8 mouse cellular contexts compared by ENCODE assay signal in the genomic region with DNA sequence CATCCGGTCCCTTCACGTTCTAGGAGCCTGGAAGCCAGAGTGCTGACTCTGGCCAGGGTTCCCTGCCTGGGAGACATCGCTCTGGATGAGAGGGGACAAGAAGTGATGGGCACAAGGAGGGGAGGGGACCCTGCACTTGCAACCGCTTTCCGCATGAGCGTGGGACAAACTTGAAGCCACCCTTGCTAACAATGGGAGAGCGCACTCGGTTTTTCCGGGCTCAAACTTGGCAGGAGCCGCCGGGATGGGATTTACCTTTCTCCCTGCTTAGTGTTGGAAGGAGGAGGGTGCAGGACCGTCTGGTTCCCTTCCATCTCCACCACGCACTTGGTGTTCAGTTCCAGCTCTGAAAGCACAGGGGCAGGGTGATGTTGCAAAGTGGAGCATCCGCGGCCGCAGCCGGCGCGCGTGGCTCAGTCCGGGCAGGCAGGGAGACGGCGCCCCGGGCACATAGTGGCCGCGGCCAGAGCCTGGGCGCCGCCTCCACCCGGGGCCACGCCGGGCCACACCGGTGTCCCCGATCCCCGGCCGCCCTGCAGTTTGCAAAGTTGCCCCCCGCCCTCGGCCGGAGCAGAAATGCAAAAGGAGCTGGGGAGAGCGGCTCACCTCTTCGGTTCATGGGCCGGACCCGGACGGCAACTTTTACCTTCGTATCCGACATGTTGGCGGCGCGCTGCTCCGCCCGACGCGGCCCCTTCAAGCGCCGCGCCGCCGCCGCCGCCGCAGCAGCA. TPM values are rescaled to one million over a fixed set of nuclear protein-coding genes. Genes with fewer than 3 reads are reported as not detected.
DNase-seq lines count a peak whose midpoint lies in the region; ATAC-seq lines count a peak whose summit lies in the region.

No protein-coding gene starts in this region.

- peak overlapping the region; percentile 79 for H3K4me3 ChIP-seq in hindbrain, embryonic 15.5 days
- peak overlapping the region; percentile 95 for H3K4me3 ChIP-seq in megakaryocyte, embryonic 14.5 days (replicated peaks)

- H3K4me2 ChIP-seq in hindbrain, embryonic 15.5 days = peak overlapping the region; percentile 93

- H3K4me1 ChIP-seq in hindbrain, embryonic 15.5 days (replicated peaks) = peaks cover 16% of the 10 kb centered on the region
- peaks cover 64% of the 10 kb centered on the region for H3K4me1 ChIP-seq in megakaryocyte, embryonic 14.5 days

- peak overlapping the region; percentile 86 for H3K9ac ChIP-seq in hindbrain, embryonic 15.5 days

- H3K27me3 ChIP-seq in hindbrain, embryonic 15.5 days = no peaks in the 10 kb centered on the region
- no peaks in the 10 kb centered on the region for H3K27me3 ChIP-seq in megakaryocyte, embryonic 14.5 days (replicated peaks)

- no peaks in the 10 kb centered on the region for H3K9me3 ChIP-seq in hindbrain, embryonic 15.5 days
- 0 out of 2 replicates have a peak, but pooled peaks cover 3% of the 10 kb centered on the region for H3K9me3 ChIP-seq in megakaryocyte, embryonic 14.5 days

- no peaks in the 10 kb centered on the region for H3K36me3 ChIP-seq in hindbrain, embryonic 15.5 days
- peaks cover 31% of the 10 kb centered on the region for H3K36me3 ChIP-seq in megakaryocyte, embryonic 14.5 days (replicated peaks; ENCODE audit: low read length)

- DNase-seq in adrenal gland, adult (ENCODE audit: inconsistent age in 2 of 2, low spot score in 1 of 2) = peak; percentile 69 to 90
- DNase-seq in cerebellum, postnatal 10 days = peak; percentile 72 to 76
- DNase-seq in frontal cortex, postnatal 36 days (ENCODE audit: low spot score in 2 of 2) = peak; percentile 44 to 52
- peak; percentile 23 to 40 for DNase-seq in left cerebral cortex, adult 8-10 months (ENCODE audit: low spot score in 2 of 2)
- peak; percentile 23 to 38 for DNase-seq in right cerebral cortex, postnatal 36 days (ENCODE audit: low spot score in 2 of 2)
- DNase-seq in T-cell, adult 2 months (ENCODE audit: low spot score) = no peak

- peak; percentile 76 for ATAC-seq in hindbrain, embryonic 15.5 days (ENCODE audit: low FRiP score, low read depth)

- H3K27ac ChIP-seq in hindbrain, embryonic 15.5 days (replicated peaks) = peak overlapping the region; percentile 96

- under 1% methylated on average over 56 of the region's 60 CpGs for whole genome bisulfite sequencing in hindbrain, embryonic 15.5 days

RNA-seq across cellular contexts. Expression of a gene that starts 0.5 kb away (rescaled TPM):
- polyA plus RNA-seq in hindbrain, embryonic 15.5 days (2015; fragmentation: Nextera tagmentation; extraction: Ambion mirVana) = 13.0 and 16.9 TPM in 2 replicates
- total RNA-seq in left cerebral cortex, adult 8-10 months (2022) = 10 to 100 TPM; 25.6 to 27.6 (median 26.7) TPM
- polyA plus RNA-seq in megakaryocyte, embryonic 14.5 days (2012; ENCODE audit: insufficient read depth, low replicate concordance) = 0.78 and 4.7 TPM in 2 replicates
